ENCODE assay signal across 15 mouse cellular contexts in genomic region chr9:118984650-118985432, GRCm38 (mm10). TPM values are rescaled to one million over a fixed set of nuclear protein-coding genes. Genes with fewer than 3 reads are reported as not detected.
DNase-seq lines count a peak whose midpoint lies in the region; ATAC-seq and TF ChIP-seq lines count a peak whose summit lies in the region.
"Had no signal": no experiment of that assay in that cellular context is flagged by ENCODE, and none has a peak within 500 bp of the region (broad histone marks: within the 10 kb centered on the region; RNA-seq: fewer than 3 reads in every experiment).

No protein-coding gene starts in this region.

- 0 out of 2 replicates have a peak overlapping the region, but pooled peaks have one; percentile 23 for H3K27ac ChIP-seq in hindbrain, embryonic 10.5 days
- H3K27ac ChIP-seq in hindbrain, embryonic 11.5 days (ENCODE audit: low read depth, low read length), result no peak overlapping the region
- no peak overlapping the region for H3K27ac ChIP-seq in ES-Bruce4 (ENCODE audit: insufficient read depth, low read length)
- H3K27ac ChIP-seq in embryonic facial prominence, embryonic 10.5 days (replicated peaks), result peak overlapping the region; percentile 40; the same call in 1 of the 2 replicates
- 0 out of 2 replicates have a peak overlapping the region, but pooled peaks have one; percentile 14 for H3K27ac ChIP-seq in limb, embryonic 10.5 days
- no peak overlapping the region for H3K27ac ChIP-seq in left cerebral cortex, adult 2 months
- H3K27ac ChIP-seq: hindbrain, embryonic 14.5 days had no signal

- WGBS in hindbrain, embryonic 10.5 days, result 57% methylated on average over 15 of the region's 15 CpGs
- 57% methylated on average over 15 of the region's 15 CpGs for WGBS in hindbrain, embryonic 11.5 days
- WGBS in embryonic facial prominence, embryonic 10.5 days, result 63% methylated on average over 15 of the region's 15 CpGs
- 65% methylated on average over 15 of the region's 15 CpGs for WGBS in limb, embryonic 10.5 days

- no peaks in the 10 kb centered on the region for H3K9me3 ChIP-seq in hindbrain, embryonic 10.5 days
- H3K9me3 ChIP-seq in hindbrain, embryonic 11.5 days (ENCODE audit: control insufficient read depth, low read length), result no peaks in the 10 kb centered on the region
- no peaks in the 10 kb centered on the region for H3K9me3 ChIP-seq in ES-Bruce4 (replicated peaks; ENCODE audit: control insufficient read depth, insufficient read depth, low read length, poor library complexity, severe bottlenecking)
- H3K9me3 ChIP-seq in embryonic facial prominence, embryonic 10.5 days, result no peaks in the 10 kb centered on the region
- no peaks in the 10 kb centered on the region for H3K9me3 ChIP-seq in limb, embryonic 10.5 days (replicated peaks)

- intact Hi-C loops in left cerebral cortex, adult 2 months (cut with DNase I), result no loop called here

- no peak for ATAC-seq in hindbrain, embryonic 11.5 days (ENCODE audit: low FRiP score)

- no peaks in the 10 kb centered on the region for H3K36me3 ChIP-seq in hindbrain, embryonic 10.5 days
- no peaks in the 10 kb centered on the region for H3K36me3 ChIP-seq in hindbrain, embryonic 11.5 days (ENCODE audit: control insufficient read depth, insufficient read depth, low read length)
- no peaks in the 10 kb centered on the region for H3K36me3 ChIP-seq in ES-Bruce4 (ENCODE audit: control insufficient read depth, insufficient read depth, low read length, poor library complexity, severe bottlenecking)
- H3K36me3 ChIP-seq in embryonic facial prominence, embryonic 10.5 days (replicated peaks), result no peaks in the 10 kb centered on the region
- no peaks in the 10 kb centered on the region for H3K36me3 ChIP-seq in limb, embryonic 10.5 days

- TF ChIP-seq POLR2A in ES-Bruce4 (IDR thresholded peaks at IDR 0.05; ENCODE audit: insufficient read depth, low read length), result no peak

- no peak for DNase-seq in hindbrain, embryonic 10.5 days (ENCODE audit: low spot score)
- DNase-seq in hindbrain, embryonic 11.5 days (ENCODE audit: low spot score), result no peak
- no peak for DNase-seq in embryonic facial prominence, embryonic 10.5 days (ENCODE audit: low spot score)
- no peak for DNase-seq in limb, embryonic 10.5 days (ENCODE audit: low spot score)
- no peak for DNase-seq in left cerebral cortex, adult 2 months (ENCODE audit: extremely low spot score in 1 of 2, low spot score in 2 of 2)
- DNase-seq in cerebellum, adult 9-11 months, result no peak
- DNase-seq: adrenal gland, postnatal 25 days; cerebellum, postnatal 36 days; gastrocnemius, postnatal 10 days; lung, adult 2 months; midbrain, embryonic 14.5 days; right cerebral cortex, postnatal 25 days; thymus, adult 18-20 months had no signal

- H3K4me3 ChIP-seq in hindbrain, embryonic 10.5 days, result no peak overlapping the region
- H3K4me3 ChIP-seq in hindbrain, embryonic 11.5 days (ENCODE audit: low read depth, low read length), result no peak overlapping the region
- H3K4me3 ChIP-seq in ES-Bruce4 (ENCODE audit: low read depth, low read length), result no peak overlapping the region
- H3K4me3 ChIP-seq in embryonic facial prominence, embryonic 10.5 days, result no peak overlapping the region
- no peak overlapping the region for H3K4me3 ChIP-seq in limb, embryonic 10.5 days
- no peak overlapping the region for H3K4me3 ChIP-seq in left cerebral cortex, adult 2 months

- H3K4me1 ChIP-seq in hindbrain, embryonic 10.5 days (replicated peaks), result peaks cover 85% of the 10 kb centered on the region
- peaks cover 12% of the 10 kb centered on the region; the same call in 1 of the 2 replicates for H3K4me1 ChIP-seq in hindbrain, embryonic 11.5 days (replicated peaks; ENCODE audit: control insufficient read depth, insufficient read depth, low read length)
- peaks cover 4% of the 10 kb centered on the region for H3K4me1 ChIP-seq in ES-Bruce4 (ENCODE audit: control insufficient read depth, insufficient read depth, low read length)
- H3K4me1 ChIP-seq in embryonic facial prominence, embryonic 10.5 days, result peaks cover 79% of the 10 kb centered on the region
- peaks cover 81% of the 10 kb centered on the region for H3K4me1 ChIP-seq in limb, embryonic 10.5 days

- H3K4me2 ChIP-seq in hindbrain, embryonic 11.5 days (replicated peaks; ENCODE audit: low read depth, low read length), result no peak overlapping the region
- H3K4me2 ChIP-seq: hindbrain, embryonic 14.5 days had no signal

- no peak overlapping the region for H3K9ac ChIP-seq in hindbrain, embryonic 11.5 days (ENCODE audit: low read depth, low read length)
- no peak overlapping the region for H3K9ac ChIP-seq in ES-Bruce4 (ENCODE audit: low read depth, poor library complexity, severe bottlenecking)
- H3K9ac ChIP-seq: hindbrain, embryonic 14.5 days had no signal

- no peaks in the 10 kb centered on the region for H3K27me3 ChIP-seq in hindbrain, embryonic 10.5 days (ENCODE audit: insufficient read depth, poor library complexity, severe bottlenecking)
- H3K27me3 ChIP-seq in hindbrain, embryonic 11.5 days (ENCODE audit: control insufficient read depth, insufficient read depth, low read length), result no peaks in the 10 kb centered on the region
- H3K27me3 ChIP-seq in ES-Bruce4 (ENCODE audit: control insufficient read depth, insufficient read depth, low read length, poor library complexity, severe bottlenecking), result no peaks in the 10 kb centered on the region
- no peaks in the 10 kb centered on the region for H3K27me3 ChIP-seq in embryonic facial prominence, embryonic 10.5 days (replicated peaks; ENCODE audit: low read depth, poor library complexity, severe bottlenecking)
- no peaks in the 10 kb centered on the region for H3K27me3 ChIP-seq in limb, embryonic 10.5 days (ENCODE audit: low read depth, poor library complexity, severe bottlenecking)

- no peak for TF ChIP-seq CTCF in ES-Bruce4 (IDR thresholded peaks at IDR 0.05; ENCODE audit: low read depth, low read length)
- no peak for TF ChIP-seq CTCF in left cerebral cortex, adult 2 months (IDR thresholded peaks at IDR 0.05)

- 0 out of 2 replicates have a peak, but pooled peaks have one; percentile 11 for TF ChIP-seq EP300 in ES-Bruce4 (IDR thresholded peaks at IDR 0.05; ENCODE audit: insufficient read depth, low read depth, low read length)

RNA-seq across cellular contexts. Expression of gene Ctdspl, which starts 58.6 kb away (rescaled TPM):
- 6.8 and 8.3 TPM in 2 replicates for polyA plus RNA-seq in hindbrain, embryonic 10.5 days (2016; fragmentation: Nextera tagmentation; extraction: Ambion mirVana)
- 8.1 TPM in 2 replicates for polyA plus RNA-seq in hindbrain, embryonic 11.5 days (2014; fragmentation: Nextera tagmentation; extraction: Ambion mirVana)
- 20.2 and 20.5 TPM in 2 replicates for polyA plus RNA-seq in ES-Bruce4 (2011; ENCODE audit: insufficient read depth, insufficient read length, low read depth, missing spikeins)
- polyA plus RNA-seq in embryonic facial prominence, embryonic 10.5 days (2016; fragmentation: Nextera tagmentation; extraction: Ambion mirVana), result 10.1 and 11.0 TPM in 2 replicates
- 8.8 and 11.6 TPM in 2 replicates for polyA plus RNA-seq in limb, embryonic 10.5 days (2016; fragmentation: Nextera tagmentation; extraction: Ambion mirVana)
- total RNA-seq in left cerebral cortex, adult 2 months (2021), result 10 to 100 TPM; 33.9 to 37.5 TPM

Comparison
In these comparisons a context has a peak if more than half of its experiments do, and no peak if none do; other contexts are left out.
1. H3K27ac ChIP-seq: peak in hindbrain, embryonic 10.5 days (single experiment), embryonic facial prominence, embryonic 10.5 days (single experiment) and limb, embryonic 10.5 days (single experiment); none in hindbrain, embryonic 11.5 days (single experiment), ES-Bruce4 (single experiment) and left cerebral cortex, adult 2 months (single experiment).